Mouse (Mus musculus) liver, embryonic 16.5 days (tissue): ENCODE results near the gene Sorcs3. TPM values are rescaled to one million over a fixed set of nuclear protein-coding genes. Genes with fewer than 3 reads are reported as not detected.

Experiments
- ATAC-seq: fragments of 200-750 bp; cut with Nextera tagmentation; 2 replicates; pipeline ENCODE4 v1.8.0; 2017; ENCODE audit warnings: low read depth, mild to moderate bottlenecking, moderate number of reproducible peaks, moderate library complexity
- H3K27ac ChIP-seq: fragments of 300-500 bp; sonication (generic); 2 replicates; pipeline ENCODE4 v1.5.1; 2014; ENCODE audit warnings: mild to moderate bottlenecking, low read length
- H3K27me3 ChIP-seq: fragments of 300-500 bp; sonication (generic); 2 replicates; pipeline ENCODE4 v1.6.1; 2014; ENCODE audit warnings: low read depth, low read length, mixed read lengths; ENCODE audit not compliant: control insufficient read depth, insufficient read depth
- H3K36me3 ChIP-seq: fragments of 300-500 bp; sonication (generic); 2 replicates; pipeline ENCODE4 v1.6.1; 2014; ENCODE audit warnings: mild to moderate bottlenecking; ENCODE audit not compliant: control insufficient read depth, insufficient read depth
- H3K4me1 ChIP-seq: fragments of 300-500 bp; sonication (generic); 2 replicates; pipeline ENCODE4 v1.6.1; 2014; ENCODE audit warnings: low read depth, low read length, mixed read lengths; ENCODE audit not compliant: control insufficient read depth
- H3K4me2 ChIP-seq: fragments of 300-500 bp; sonication (generic); 2 replicates; pipeline ENCODE4 v1.6.1; 2014; ENCODE audit warnings: low read depth, low read length, mixed read lengths
- H3K4me3 ChIP-seq: fragments of 300-500 bp; sonication (generic); 2 replicates; pipeline ENCODE4 v1.5.1; 2014; ENCODE audit warnings: low read depth, mild to moderate bottlenecking, low read length
- H3K9ac ChIP-seq: fragments of 300-500 bp; sonication (generic); 2 replicates; pipeline ENCODE4 v1.6.1; 2014; ENCODE audit warnings: low read depth, low read length
- H3K9me3 ChIP-seq: fragments of 300-500 bp; sonication (generic); replicated peaks from 2 replicates; pipeline ENCODE4 v1.6.1; 2016; ENCODE audit warnings: low read length; ENCODE audit not compliant: control insufficient read depth
- WGBS: fragments of 180-500 bp; shearing (Covaris S2); extraction: QIAGEN DNeasy Blood & Tissue Kit; methylation state at CpG from one replicate; pipeline ENCODE4 v1.1.7; 2014; ENCODE audit not compliant: insufficient replicate concordance; 5-methylcytosine and 5-hydroxymethylcytosine counted together
- polyA plus RNA-seq: library from polyadenylated mRNA; unstranded; fragments of >200 nt; fragmentation: Nextera tagmentation; extraction: Ambion mirVana; gene quantifications from 2 replicates; pipeline ENCODE4 v1.2.1, GENCODE M21; 2015

Sorcs3 gene
- polyA plus RNA-seq, 1 experiment from 2014 or later: 0.08 TPM

DNA sequence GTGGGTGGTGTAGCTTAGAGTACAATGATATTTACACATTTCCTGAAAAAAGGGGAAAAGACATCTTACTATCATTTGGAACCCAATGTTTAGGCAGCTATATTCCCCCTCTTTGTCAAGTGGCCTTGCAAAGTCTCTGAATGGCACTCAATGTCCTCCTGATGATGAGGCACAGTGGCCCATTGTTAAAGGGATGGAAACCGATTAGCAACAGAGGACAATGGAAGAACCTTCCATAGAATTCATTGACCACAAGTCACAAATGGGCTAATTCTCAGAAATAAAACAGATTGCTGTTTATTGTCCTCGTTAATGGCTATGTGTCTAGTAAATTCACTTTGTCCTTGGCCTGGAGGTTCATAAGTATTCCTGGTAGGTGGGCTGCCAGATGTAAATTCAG lies 565.7 kb downstream of the Sorcs3 start:
- H3K9ac ChIP-seq: no peak overlapping the region
- no peaks in the 10 kb centered on the region for H3K36me3 ChIP-seq
- H3K27ac ChIP-seq: no peak overlapping the region
- no peaks in the 10 kb centered on the region for H3K4me1 ChIP-seq
- ATAC-seq: no peak
- no peaks in the 10 kb centered on the region for H3K27me3 ChIP-seq
- H3K4me3 ChIP-seq: no peak overlapping the region
- no peaks in the 10 kb centered on the region for H3K9me3 ChIP-seq
- H3K4me2 ChIP-seq: no peak overlapping the region
- 37% methylated on average over 2 of the region's 2 CpGs for WGBS

GRCm38 (mm10) chr19:48779095-48779765 lies 573.4 kb downstream of the Sorcs3 start:
- H3K27me3 ChIP-seq: no peaks in the 10 kb centered on the region
- WGBS: 47% methylated on average over 3 of the region's 3 CpGs
- H3K27ac ChIP-seq: no peak overlapping the region
- H3K4me1 ChIP-seq: no peaks in the 10 kb centered on the region
- no peaks in the 10 kb centered on the region for H3K9me3 ChIP-seq
- H3K4me2 ChIP-seq: no peak overlapping the region
- no peak overlapping the region for H3K4me3 ChIP-seq
- no peak for ATAC-seq
- no peak overlapping the region for H3K9ac ChIP-seq
- no peaks in the 10 kb centered on the region for H3K36me3 ChIP-seq

DNA sequence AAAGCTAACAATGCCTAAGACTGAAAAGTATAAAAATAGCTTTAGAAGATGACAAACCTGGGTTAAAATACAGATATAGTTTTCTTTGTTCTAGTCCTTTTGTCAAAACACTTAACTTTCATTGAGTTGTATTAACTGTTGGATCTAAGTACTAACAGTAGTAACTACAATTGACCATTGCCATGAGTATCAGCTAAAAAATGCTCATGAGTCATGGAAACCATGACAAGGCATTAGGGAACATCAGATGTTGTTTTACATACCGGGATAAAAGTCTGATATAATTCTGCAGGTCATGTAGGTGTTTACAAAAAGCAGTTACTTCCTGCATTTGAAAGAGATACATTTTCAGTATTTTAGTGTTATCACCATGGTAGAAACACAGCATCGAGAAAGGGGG lies 575.0 kb downstream of the Sorcs3 start:
- no peak for ATAC-seq
- Histone ChIP-seq H3K4me1 (no peaks in the 10 kb centered on the region), H3K4me3 (no peak overlapping the region), H3K9me3 (no peaks in the 10 kb centered on the region), H3K4me2 (no peak overlapping the region), H3K27ac (no peak overlapping the region), H3K9ac (no peak overlapping the region), H3K36me3 (no peaks in the 10 kb centered on the region), H3K27me3 (no peaks in the 10 kb centered on the region)
- WGBS: 54% methylated on average over 2 of the region's 2 CpGs

DNA sequence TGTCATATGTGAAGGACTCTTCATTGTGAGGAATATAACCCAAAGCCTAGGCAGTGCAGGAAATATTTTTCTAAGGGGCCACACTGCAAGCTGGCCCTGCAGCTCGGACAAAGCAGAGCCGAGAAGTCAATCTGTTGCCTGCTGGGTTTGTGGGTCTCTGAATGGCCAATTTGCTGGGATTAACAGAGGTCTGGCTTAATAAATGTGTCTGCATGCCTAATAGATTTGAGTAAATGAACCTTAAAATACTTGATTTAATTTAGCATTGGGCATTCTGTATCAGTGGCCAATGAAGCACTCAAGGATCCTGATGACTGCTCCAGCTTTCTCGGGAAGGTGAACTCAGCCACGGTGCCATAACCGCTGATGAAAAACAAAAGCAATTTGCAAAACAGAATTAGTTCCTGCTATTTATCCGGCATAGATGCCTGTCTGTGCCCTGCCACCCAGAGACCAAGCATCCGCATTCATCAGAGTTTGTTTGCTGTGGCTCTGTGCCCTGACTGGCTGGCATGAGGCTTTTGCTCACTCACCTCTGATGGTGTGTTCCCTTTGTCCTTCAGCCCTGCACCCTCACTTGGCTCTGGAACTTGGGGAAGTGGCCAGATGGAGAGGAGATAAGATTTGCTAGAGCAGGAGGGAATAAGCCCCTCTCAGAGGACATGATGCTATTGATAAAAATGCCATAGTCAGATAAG lies 576.3 kb downstream of the Sorcs3 start:
- Histone ChIP-seq H3K9me3 (no peaks in the 10 kb centered on the region), H3K36me3 (no peaks in the 10 kb centered on the region), H3K4me2 (no peak overlapping the region), H3K4me1 (no peaks in the 10 kb centered on the region), H3K27ac (no peak overlapping the region), H3K4me3 (no peak overlapping the region), H3K27me3 (no peaks in the 10 kb centered on the region), H3K9ac (no peak overlapping the region)
- no peak for ATAC-seq
- WGBS: 67% methylated on average over 7 of the region's 7 CpGs

- Histone ChIP-seq H3K27me3 (no peaks in the 10 kb centered on the region), H3K4me1 (no peaks in the 10 kb centered on the region), H3K4me2 (no peak overlapping the region), H3K4me3 (no peak overlapping the region), H3K9me3 (no peaks in the 10 kb centered on the region), H3K36me3 (no peaks in the 10 kb centered on the region), H3K27ac (no peak overlapping the region), H3K9ac (no peak overlapping the region)
- 54% methylated on average over 4 of the region's 4 CpGs for WGBS
- no peak for ATAC-seq
Observed at GRCm38 (mm10) chr19:48787269-48787668, 581.4 kb downstream of the Sorcs3 start.

- H3K4me1 ChIP-seq: no peaks in the 10 kb centered on the region
- no peak overlapping the region for H3K27ac ChIP-seq
- 49% methylated on average over 6 of the region's 6 CpGs for WGBS
- no peaks in the 10 kb centered on the region for H3K27me3 ChIP-seq
- H3K4me3 ChIP-seq: no peak overlapping the region
- ATAC-seq: no peak
- no peak overlapping the region for H3K4me2 ChIP-seq
- no peak overlapping the region for H3K9ac ChIP-seq
- H3K36me3 ChIP-seq: no peaks in the 10 kb centered on the region
- no peaks in the 10 kb centered on the region for H3K9me3 ChIP-seq
Observed at GRCm38 (mm10) chr19:48804546-48804945, 598.7 kb downstream of the Sorcs3 start.

- Histone ChIP-seq H3K9me3 (no peaks in the 10 kb centered on the region; the same call in 1 of the 2 replicates), H3K4me2 (no peak overlapping the region), H3K36me3 (no peaks in the 10 kb centered on the region), H3K27me3 (no peaks in the 10 kb centered on the region), H3K27ac (no peak overlapping the region), H3K4me3 (no peak overlapping the region), H3K9ac (no peak overlapping the region), H3K4me1 (no peaks in the 10 kb centered on the region)
- WGBS: 43% methylated on average over 3 of the region's 3 CpGs
- ATAC-seq: no peak
Observed at GRCm38 (mm10) chr19:48811541-48811940, 605.7 kb downstream of the Sorcs3 start.

DNA sequence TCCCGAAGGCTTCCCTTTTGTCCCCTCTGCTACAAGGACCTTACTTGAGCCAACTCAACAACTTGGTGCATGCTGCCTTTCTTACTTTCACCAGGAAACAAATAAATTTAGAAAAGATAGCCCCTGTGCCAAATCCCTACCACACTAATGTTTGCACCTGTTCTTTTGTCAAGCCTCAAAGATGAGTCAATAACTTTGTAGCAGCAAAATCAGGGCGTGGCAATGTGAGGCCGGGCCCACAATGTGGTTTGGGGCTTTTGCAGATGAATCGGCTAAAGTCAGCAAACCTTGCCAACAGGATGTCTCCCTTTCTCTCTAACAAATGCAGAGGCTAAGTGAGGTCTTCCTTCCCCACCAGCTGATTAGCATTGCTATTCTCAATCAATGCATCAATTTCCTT lies 608.0 kb downstream of the Sorcs3 start:
- Histone ChIP-seq H3K36me3 (no peaks in the 10 kb centered on the region), H3K4me3 (no peak overlapping the region), H3K4me1 (no peaks in the 10 kb centered on the region), H3K9me3 (no peaks in the 10 kb centered on the region; the same call in 1 of the 2 replicates), H3K27me3 (no peaks in the 10 kb centered on the region), H3K9ac (no peak overlapping the region), H3K27ac (no peak overlapping the region), H3K4me2 (no peak overlapping the region)
- no peak for ATAC-seq
- 65% methylated on average over 4 of the region's 4 CpGs for WGBS

DNA sequence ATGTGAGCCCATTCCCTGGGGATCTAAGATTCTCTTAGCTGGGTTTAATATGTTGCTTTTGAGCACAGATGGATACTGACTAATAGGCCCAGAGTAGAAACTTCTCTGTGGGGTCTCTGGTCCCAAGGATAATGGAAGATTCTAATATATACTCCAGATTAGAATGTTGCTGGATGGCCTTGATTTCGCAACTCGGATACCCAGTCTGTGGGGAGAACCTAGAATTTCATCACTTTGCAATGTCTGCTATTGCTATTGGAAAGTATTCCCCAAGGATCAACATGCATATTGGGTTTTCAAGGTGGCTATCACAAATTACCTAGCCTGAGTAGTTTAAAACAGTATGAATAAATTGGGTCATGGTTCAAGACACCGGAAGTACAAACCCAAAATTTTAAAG lies 609.2 kb downstream of the Sorcs3 start:
- Histone ChIP-seq H3K27me3 (no peaks in the 10 kb centered on the region), H3K9ac (no peak overlapping the region), H3K4me3 (no peak overlapping the region), H3K9me3 (no peaks in the 10 kb centered on the region; the same call in 1 of the 2 replicates), H3K27ac (no peak overlapping the region), H3K4me1 (no peaks in the 10 kb centered on the region), H3K36me3 (no peaks in the 10 kb centered on the region), H3K4me2 (no peak overlapping the region)
- 78% methylated on average over 3 of the region's 3 CpGs for WGBS
- no peak for ATAC-seq
